Mouse (Mus musculus) heart, adult 2 months (tissue): ENCODE measurements around the gene Parg.

Experiments used
- CTCF ChIP-seq: fragments of 200-600 bp; IDR thresholded peaks from 2 replicates; pipeline ENCODE4 v1.8.1; 2022; ENCODE audit warnings: antibody characterized with exemption, mild to moderate bottlenecking, moderate library complexity
- EP300 ChIP-seq: fragments of 200-500 bp; IDR thresholded peaks from 2 replicates; pipeline ENCODE4 v1.6.1; 2011; ENCODE audit warnings: low read depth, low read length, control low read depth; ENCODE audit not compliant: insufficient read depth
- POLR2A ChIP-seq: fragments of 200-500 bp; IDR thresholded peaks from 2 replicates; pipeline ENCODE4 v1.6.1; 2011; ENCODE audit warnings: mild to moderate bottlenecking, low read depth, low read length, control low read depth; ENCODE audit not compliant: insufficient read depth

DNA sequence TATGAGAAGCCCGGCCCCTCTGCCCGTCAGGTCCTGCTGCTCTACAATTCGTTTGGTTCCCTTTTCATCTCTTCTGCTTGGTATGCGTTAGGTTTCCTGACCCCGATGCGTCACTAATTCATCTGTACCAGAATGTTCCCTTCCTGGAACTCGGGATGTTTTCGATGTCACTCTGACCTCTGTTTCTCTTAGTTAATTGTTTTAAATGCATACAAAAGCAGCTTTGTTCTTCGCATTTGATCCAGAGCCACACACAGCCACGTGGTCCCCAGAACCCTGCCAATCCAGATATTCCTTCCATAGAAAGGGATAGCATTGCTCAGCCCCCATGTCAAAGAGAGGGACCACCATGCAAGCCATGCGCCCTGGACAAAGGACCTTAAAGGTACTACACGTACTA is 99.9 kb downstream of the Parg start:
- TF ChIP-seq CTCF (no peak), EP300 (no peak), POLR2A (no peak)
